Mouse (Mus musculus) MEL (cell line): ENCODE results near the gene Nfix. TPM values are rescaled to one million over a fixed set of nuclear protein-coding genes. Genes with fewer than 3 reads are reported as not detected.
A peak's percentile ranks its signal among the peaks of the same experiment; 100 is the strongest.

Experiments
- DNase-seq: peaks from one replicate; pipeline ENCODE4 v3.0.0; 2011; ENCODE audit warnings: low read depth, low spot score
- H3K27ac ChIP-seq: 2 replicates; pipeline ENCODE4 v1.5.1; 2012; ENCODE audit warnings: low read depth, mild to moderate bottlenecking, control low read depth, low read length, moderate library complexity; ENCODE audit not compliant: control insufficient read depth
- H3K27me3 ChIP-seq, 2 experiments: fragments of 150-350 bp in 1 of 2; sonication (generic) in 1 of 2; 2 replicates each; pipeline ENCODE4 v1.6.1; 2012; ENCODE audit warnings: low read length in 2 of 2, mild to moderate bottlenecking in 2 of 2, improper control_type of control experiment in 1 of 2, moderate library complexity in 1 of 2; ENCODE audit not compliant: insufficient read depth in 2 of 2, control insufficient read depth in 1 of 2
- H3K36me3 ChIP-seq, 2 experiments: 2 replicates each; pipeline ENCODE4 v1.6.1; 2012 to 2014; ENCODE audit warnings: low read length in 2 of 2, improper control_type of control experiment in 1 of 2, inconsistent platforms in 1 of 2, mild to moderate bottlenecking in 1 of 2; ENCODE audit not compliant: insufficient read depth in 2 of 2, control insufficient read depth in 1 of 2
- H3K4me1 ChIP-seq, 2 experiments: fragments of 150-350 bp in 1 of 2; sonication (generic) in 1 of 2; 2 replicates each; pipeline ENCODE4 v1.6.1; 2012; ENCODE audit warnings: low read length in 2 of 2, improper control_type of control experiment in 1 of 2, mild to moderate bottlenecking in 1 of 2; ENCODE audit not compliant: insufficient read depth in 2 of 2, control insufficient read depth in 1 of 2
- H3K4me3 ChIP-seq, 2 experiments: fragments of 150-350 bp in 1 of 2; sonication (generic) in 1 of 2; 2 replicates each; pipeline ENCODE4 v1.5.1; 2012; ENCODE audit warnings: low read depth in 2 of 2, low read length in 2 of 2, mild to moderate bottlenecking in 2 of 2, moderate library complexity in 2 of 2, control low read depth in 1 of 2, improper control_type of control experiment in 1 of 2; ENCODE audit not compliant: control insufficient read depth in 1 of 2, insufficient read depth in 1 of 2
- H3K79me2 ChIP-seq: 2 replicates; pipeline ENCODE4 v1.6.1; 2012; ENCODE audit warnings: mild to moderate bottlenecking, low read length, moderate library complexity; ENCODE audit not compliant: control insufficient read depth, poor library complexity, insufficient read depth
- H3K9ac ChIP-seq: 2 replicates; pipeline ENCODE4 v1.6.1; 2012; ENCODE audit warnings: low read depth, mild to moderate bottlenecking, control low read depth, low read length, moderate library complexity; ENCODE audit not compliant: control insufficient read depth, poor library complexity, severe bottlenecking
- H3K9me3 ChIP-seq: fragments of 150-350 bp; sonication (generic); replicated peaks from 2 replicates; pipeline ENCODE4 v1.6.1; 2012; ENCODE audit warnings: mild to moderate bottlenecking, low read length, improper control_type of control experiment, moderate library complexity; ENCODE audit not compliant: insufficient read depth
- BHLHE40 ChIP-seq: IDR thresholded peaks from 2 replicates; pipeline ENCODE4 v1.6.1; 2012; ENCODE audit warnings: low read depth, mild to moderate bottlenecking, inconsistent platforms, low read length, improper control_type of control experiment, borderline replicate concordance
- CHD1 ChIP-seq: IDR thresholded peaks from 2 replicates; pipeline ENCODE4 v1.6.1; 2012; ENCODE audit warnings: low read depth, mild to moderate bottlenecking, inconsistent platforms, low read length, improper control_type of control experiment
- CHD2 ChIP-seq: IDR thresholded peaks from 2 replicates; pipeline ENCODE4 v1.6.1; 2011; ENCODE audit warnings: low read length, improper control_type of control experiment
- ETS1 ChIP-seq: IDR thresholded peaks from 2 replicates; pipeline ENCODE4 v1.6.1; 2012; ENCODE audit warnings: low read depth, mild to moderate bottlenecking, inconsistent platforms, low read length, improper control_type of control experiment, moderate library complexity
- GABPA ChIP-seq: IDR thresholded peaks from 2 replicates; pipeline ENCODE4 v1.6.1; 2012; ENCODE audit warnings: low read depth, mild to moderate bottlenecking, inconsistent platforms, low read length, improper control_type of control experiment, moderate library complexity
- MAZ ChIP-seq: IDR thresholded peaks from 2 replicates; pipeline ENCODE4 v1.6.1; 2012; ENCODE audit warnings: low read depth, mild to moderate bottlenecking, inconsistent platforms, low read length, improper control_type of control experiment
- MXI1 ChIP-seq: IDR thresholded peaks from 2 replicates; pipeline ENCODE4 v1.6.1; 2011; ENCODE audit warnings: mild to moderate bottlenecking, low read depth, low read length, improper control_type of control experiment
- POLR2A ChIP-seq, 2 experiments: IDR thresholded peaks; 2 replicates each; pipeline ENCODE4 v1.6.1; 2011 to 2012; ENCODE audit warnings: low read length in 2 of 2, mild to moderate bottlenecking in 2 of 2, control low read depth in 1 of 2, improper control_type of control experiment in 1 of 2, low read depth in 1 of 2, moderate library complexity in 1 of 2; ENCODE audit not compliant: control insufficient read depth in 1 of 2, insufficient read depth in 1 of 2, poor library complexity in 1 of 2
- POLR2AphosphoS5 ChIP-seq: IDR thresholded peaks from 2 replicates; pipeline ENCODE4 v1.6.1; 2012; ENCODE audit warnings: low read depth, borderline replicate concordance, mild to moderate bottlenecking, inconsistent platforms, low read length, moderate library complexity, mixed read lengths
- RCOR1 ChIP-seq: IDR thresholded peaks from 2 replicates; pipeline ENCODE4 v1.6.1; 2012; ENCODE audit warnings: low read depth, mild to moderate bottlenecking, inconsistent platforms, low read length, improper control_type of control experiment
- SIN3A ChIP-seq: IDR thresholded peaks from 2 replicates; pipeline ENCODE4 v1.6.1; 2012; ENCODE audit warnings: low read length, improper control_type of control experiment, inconsistent platforms
- TAL1 ChIP-seq: IDR thresholded peaks from 2 replicates; pipeline ENCODE4 v1.6.1; 2012; ENCODE audit warnings: mild to moderate bottlenecking, inconsistent platforms, low read length, moderate library complexity, mixed read lengths
- TCF12 ChIP-seq: IDR thresholded peaks from 2 replicates; pipeline ENCODE4 v1.6.1; 2014; ENCODE audit warnings: low read depth, mild to moderate bottlenecking, inconsistent platforms, low read length, improper control_type of control experiment, moderate library complexity
- USF2 ChIP-seq, 2 experiments: IDR thresholded peaks; 2 replicates each; pipeline ENCODE4 v1.6.1; 2011 to 2012; ENCODE audit warnings: improper control_type of control experiment in 2 of 2, low read length in 2 of 2, borderline replicate concordance in 1 of 2, inconsistent platforms in 1 of 2, low read depth in 1 of 2, mild to moderate bottlenecking in 1 of 2; ENCODE audit not compliant: insufficient read depth in 1 of 2
- ZNF384 ChIP-seq: IDR thresholded peaks from 2 replicates; pipeline ENCODE4 v1.6.1; 2012; ENCODE audit warnings: low read depth, mild to moderate bottlenecking, inconsistent platforms, low read length, improper control_type of control experiment
- polyA plus RNA-seq, 2 experiments: library from polyadenylated mRNA; stranded (reverse) in 1 of 2; unstranded in 1 of 2; fragments of >175 nt in 1 of 2; fragments of >200 nt in 1 of 2; gene quantifications; 2 replicates each; pipeline versions ENCODE4 v1.2.1 to v1.2.4; 2012; ENCODE audit warnings: low replicate concordance in 2 of 2, low read depth in 1 of 2; ENCODE audit not compliant: insufficient read length in 2 of 2, insufficient read depth in 1 of 2, missing spikeins in 1 of 2
- total RNA-seq: library from RNA; depleted of rRNA; stranded (reverse); fragments of 300-350 nt; gene quantifications from 2 replicates; pipeline ENCODE4 v1.2.3, GENCODE M21; 2012

Gene Nfix
- total and polyA plus RNA-seq, 3 experiments = 14.4 to 29.1 TPM; not detected in 1

- TF ChIP-seq TCF12 (peak; percentile 76), BHLHE40 (peak; percentile 91), CHD1 (no peak), ETS1 (peak; percentile 57), MXI1 (peak; percentile 92), ZNF384 (peak; percentile 28; the same call in 1 of the 2 replicates), SIN3A (peak; percentile 79; the same call in 1 of the 2 replicates), RCOR1 (no peak), TAL1 (no peak)
Measured at GRCm38 (mm10) chr8:84846722-84847572, 46.8 kb upstream of the Nfix start, which contains the start of gene Calr (continued).

- H3K27me3 ChIP-seq = no peaks in the 10 kb centered on the region
- H3K4me1 ChIP-seq = peaks cover 7 to 18% of the 10 kb centered on the region in 2 experiments; a peak in 3 of 4 replicates
- peak overlapping the region; percentile 73 for H3K27ac ChIP-seq
- peak overlapping the region; percentile 92 for H3K9ac ChIP-seq
- peak overlapping the region; percentile 76 to 85 for H3K4me3 ChIP-seq
- peaks cover 13 to 31% of the 10 kb centered on the region in 2 experiments for H3K36me3 ChIP-seq
- no peak for TF ChIP-seq GABPA
- no peak for TF ChIP-seq MXI1
- TF ChIP-seq POLR2A (IDR thresholded peaks at IDR 0.05; ENCODE audit: control insufficient read depth in 1 of 2, insufficient read depth in 1 of 2, low read depth in 1 of 2, low read length in 2 of 2, poor library complexity in 1 of 2) = no peak
- TF ChIP-seq USF2 (IDR thresholded peaks at IDR 0.05; ENCODE audit: borderline replicate concordance in 1 of 2, insufficient read depth in 1 of 2, low read depth in 1 of 2, low read length in 2 of 2) = no peak
- TF ChIP-seq POLR2AphosphoS5 = peak; percentile 37; the same call in 1 of the 2 replicates
- peak; percentile 93 for TF ChIP-seq CHD1
- no peak for TF ChIP-seq CHD2
- TF ChIP-seq MAZ = no peak
- no peak; the same call in 1 of the 2 replicates for TF ChIP-seq SIN3A
- peaks cover 31% of the 10 kb centered on the region for H3K79me2 ChIP-seq
- no peaks in the 10 kb centered on the region for H3K9me3 ChIP-seq
- no peak for DNase-seq
Measured at GRCm38 (mm10) chr8:84846094-84846721, 46.1 kb upstream of the Nfix start.
